Mouse (Mus musculus) limb, embryonic 11.5 days (tissue): ENCODE measurements around the gene Rab1b. TPM values are rescaled to one million over a fixed set of nuclear protein-coding genes. Genes with fewer than 3 reads are reported as not detected.

ENCODE experiments used
- ATAC-seq: fragments of 200-750 bp; cut with Nextera tagmentation; 2 replicates; pipeline ENCODE4 v1.8.0; 2017; ENCODE audit warnings: low read depth; ENCODE audit not compliant: insufficient number of reproducible peaks, low FRiP score, low TSS enrichment
- DNase-seq: peaks from one replicate; pipeline ENCODE4 v3.0.0-alpha.2; 2015; ENCODE audit warnings: low spot score
- H3K27ac ChIP-seq: fragments of 300-500 bp; sonication (generic); replicated peaks from 2 replicates; pipeline ENCODE4 v1.5.1; 2014; ENCODE audit warnings: low read depth, mild to moderate bottlenecking, low read length
- H3K27me3 ChIP-seq: fragments of 300-500 bp; sonication (generic); 2 replicates; pipeline ENCODE4 v1.6.1; 2014; ENCODE audit warnings: mild to moderate bottlenecking, low read length, mixed read lengths; ENCODE audit not compliant: control insufficient read depth, insufficient read depth
- H3K36me3 ChIP-seq: fragments of 300-500 bp; sonication (generic); 2 replicates; pipeline ENCODE4 v1.6.1; 2014; ENCODE audit warnings: mild to moderate bottlenecking, low read length, moderate library complexity, mixed read lengths; ENCODE audit not compliant: control insufficient read depth, insufficient read depth
- H3K4me1 ChIP-seq: fragments of 300-500 bp; sonication (generic); 2 replicates; pipeline ENCODE4 v1.6.1; 2014; ENCODE audit warnings: low read length, mixed read lengths; ENCODE audit not compliant: control insufficient read depth, insufficient read depth
- H3K4me2 ChIP-seq: fragments of 300-500 bp; sonication (generic); 2 replicates; pipeline ENCODE4 v1.6.1; 2014; ENCODE audit warnings: low read depth, mild to moderate bottlenecking, moderate library complexity; ENCODE audit not compliant: severe bottlenecking
- H3K4me3 ChIP-seq: fragments of 300-500 bp; sonication (generic); 2 replicates; pipeline ENCODE4 v1.5.1; 2014; ENCODE audit warnings: low read depth, low read length
- H3K9ac ChIP-seq: fragments of 300-500 bp; sonication (generic); 2 replicates; pipeline ENCODE4 v1.6.1; 2014; ENCODE audit warnings: mild to moderate bottlenecking, low read length
- H3K9me3 ChIP-seq: fragments of 300-500 bp; sonication (generic); 2 replicates; pipeline ENCODE4 v1.6.1; 2016; ENCODE audit warnings: low read length; ENCODE audit not compliant: control insufficient read depth
- WGBS: fragments of 180-500 bp; shearing (Covaris S2); extraction: QIAGEN DNeasy Blood & Tissue Kit; methylation state at CpG from one replicate; pipeline ENCODE4 v1.1.7; 2014; 5-methylcytosine and 5-hydroxymethylcytosine counted together
- polyA plus RNA-seq: library from polyadenylated mRNA; unstranded; fragments of >200 nt; fragmentation: Nextera tagmentation; extraction: Ambion mirVana; gene quantifications from 2 replicates; pipeline ENCODE4 v1.2.1, GENCODE M21; 2014

Gene Rab1b
- polyA plus RNA-seq, 1 experiment from 2014 or later = 244 TPM

DNA sequence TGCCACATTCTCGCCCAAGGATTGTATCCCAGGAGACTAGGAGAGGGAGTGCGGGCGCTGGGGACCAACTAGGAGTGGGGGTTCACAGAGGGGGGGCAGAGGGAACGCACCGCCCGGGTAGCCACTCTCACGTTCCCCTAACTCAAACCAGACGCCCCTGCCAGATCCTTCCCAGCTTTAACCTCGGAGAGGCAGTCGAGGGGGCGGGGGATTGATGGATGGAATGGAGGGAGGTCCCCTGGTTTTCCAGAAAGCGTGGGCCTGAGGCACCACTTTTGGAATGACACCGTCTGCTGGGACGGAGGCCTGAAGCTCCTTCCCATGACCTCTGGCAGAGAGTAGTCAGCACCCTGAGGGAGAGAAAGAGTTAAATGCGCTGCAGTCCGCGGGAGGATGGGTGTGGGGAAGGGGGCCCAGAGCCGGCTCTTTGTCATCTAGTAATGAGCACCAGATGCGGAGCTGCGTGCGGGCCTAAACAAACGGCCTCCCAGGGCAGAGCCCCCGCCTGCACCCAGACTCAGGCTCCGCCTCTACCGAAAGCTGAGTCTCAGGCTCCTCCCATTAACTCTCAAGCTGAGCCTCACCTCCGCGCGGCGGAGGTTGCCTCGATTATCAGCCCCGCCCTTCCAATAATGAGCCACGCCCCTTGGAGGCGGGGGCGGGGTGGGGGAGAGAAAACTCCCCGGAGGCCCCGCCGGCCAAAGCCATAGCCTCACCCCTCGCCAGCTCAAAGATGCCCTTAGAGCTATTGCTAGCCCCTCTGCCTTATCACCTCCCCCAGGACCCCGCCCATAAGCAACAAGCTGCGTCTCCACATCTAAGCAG is 35.1 kb downstream of the Rab1b start:
- DNase-seq = peak; percentile 96
- ATAC-seq = peak; percentile 92
- peak overlapping the region; percentile 99 for H3K4me2 ChIP-seq
- H3K4me1 ChIP-seq = peaks cover 44% of the 10 kb centered on the region
- H3K4me3 ChIP-seq = peak overlapping the region; percentile 37
- peak overlapping the region; percentile 58 for H3K9ac ChIP-seq
- under 1% methylated on average over 40 of the region's 40 CpGs for WGBS
- H3K27me3 ChIP-seq = 0 out of 2 replicates have a peak, but pooled peaks cover 2% of the 10 kb centered on the region
- H3K27ac ChIP-seq = peak overlapping the region; percentile 98
- H3K9me3 ChIP-seq = no peaks in the 10 kb centered on the region
- no peaks in the 10 kb centered on the region; the same call in 1 of the 2 replicates for H3K36me3 ChIP-seq

DNA sequence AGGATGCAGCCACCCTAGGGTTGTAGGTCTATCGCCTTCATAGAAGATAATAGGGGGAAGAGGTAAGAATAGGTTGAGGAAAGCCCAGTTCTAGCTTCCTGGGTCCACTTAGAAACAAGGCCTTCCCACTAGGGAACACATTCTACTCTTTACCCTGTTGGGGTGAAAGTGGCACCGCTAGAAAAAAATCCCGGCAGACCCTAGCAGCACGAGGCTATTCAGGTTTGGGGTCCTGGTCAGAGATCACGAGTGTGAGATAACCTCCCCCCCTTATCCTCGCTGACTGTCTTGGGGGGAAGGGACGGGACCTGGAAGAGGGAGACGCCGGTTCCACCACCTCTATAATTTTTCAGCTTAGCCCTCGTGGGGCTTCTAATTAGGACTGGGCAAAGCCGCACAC is 35.8 kb downstream of the Rab1b start:
- ATAC-seq (no peak), DNase-seq (no peak)
- Histone ChIP-seq H3K27ac (peak overlapping the region; percentile 98), H3K9me3 (no peaks in the 10 kb centered on the region), H3K4me2 (peak overlapping the region; percentile 99), H3K9ac (peak overlapping the region; percentile 58), H3K4me1 (peaks cover 44% of the 10 kb centered on the region), H3K4me3 (peak overlapping the region; percentile 37), H3K36me3 (no peaks in the 10 kb centered on the region; the same call in 1 of the 2 replicates), H3K27me3 (0 out of 2 replicates have a peak, but pooled peaks cover 2% of the 10 kb centered on the region)
- WGBS = 3% methylated on average over 11 of the region's 11 CpGs

DNA sequence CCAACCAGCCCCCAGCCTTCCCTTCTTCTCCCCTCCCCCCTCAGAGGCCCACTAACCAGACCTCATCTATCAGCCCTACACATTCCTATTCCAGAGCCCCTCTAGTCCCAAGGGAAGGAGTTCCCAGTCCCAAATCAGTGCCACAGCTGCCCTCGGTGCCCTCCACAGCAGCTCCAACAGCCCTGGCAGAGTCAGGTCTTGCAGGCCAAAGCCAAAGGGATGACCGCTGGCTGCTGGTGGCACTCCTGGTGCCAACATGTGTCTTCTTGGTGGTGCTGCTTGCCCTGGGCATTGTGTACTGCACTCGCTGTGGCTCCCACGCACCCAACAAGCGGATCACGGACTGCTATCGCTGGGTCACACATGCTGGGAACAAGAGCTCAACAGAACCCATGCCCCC is 36.9 kb downstream of the Rab1b start:
- Histone ChIP-seq H3K4me3 (peak overlapping the region; percentile 0; the same call in 1 of the 2 replicates), H3K27ac (peak overlapping the region; percentile 98), H3K36me3 (no peaks in the 10 kb centered on the region; the same call in 1 of the 2 replicates), H3K27me3 (0 out of 2 replicates have a peak, but pooled peaks cover 2% of the 10 kb centered on the region), H3K9me3 (no peaks in the 10 kb centered on the region), H3K4me2 (peak overlapping the region; percentile 99), H3K9ac (no peak overlapping the region), H3K4me1 (peaks cover 44% of the 10 kb centered on the region)
- 81% methylated on average over 7 of the region's 7 CpGs for WGBS
- ATAC-seq (no peak), DNase-seq (no peak)

DNA sequence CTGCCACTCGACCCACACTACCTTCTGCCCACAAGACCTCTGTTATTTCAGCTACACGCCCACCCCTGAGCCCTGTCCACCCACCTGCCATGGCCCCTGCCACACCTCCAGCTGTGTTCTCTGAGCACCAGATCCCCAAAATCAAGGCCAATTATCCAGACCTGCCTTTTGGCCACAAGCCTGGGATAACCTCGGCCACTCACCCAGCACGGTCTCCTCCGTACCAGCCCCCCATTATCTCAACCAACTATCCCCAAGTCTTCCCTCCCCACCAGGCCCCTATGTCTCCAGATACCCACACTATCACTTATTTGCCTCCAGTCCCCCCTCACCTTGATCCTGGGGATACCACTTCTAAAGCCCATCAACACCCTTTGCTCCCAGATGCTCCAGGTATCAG is 37.4 kb downstream of the Rab1b start:
- no peak for DNase-seq
- 73% methylated on average over 5 of the region's 5 CpGs for WGBS
- no peak overlapping the region; the same call in 1 of the 2 replicates for H3K9ac ChIP-seq
- no peaks in the 10 kb centered on the region; the same call in 1 of the 2 replicates for H3K36me3 ChIP-seq
- no peaks in the 10 kb centered on the region for H3K9me3 ChIP-seq
- H3K4me2 ChIP-seq = peak overlapping the region; percentile 99
- H3K4me3 ChIP-seq = 0 out of 2 replicates have a peak overlapping the region, but pooled peaks have one; percentile 0
- 0 out of 2 replicates have a peak overlapping the region, but pooled peaks have one; percentile 98 for H3K27ac ChIP-seq
- peaks cover 47% of the 10 kb centered on the region for H3K4me1 ChIP-seq
- 0 out of 2 replicates have a peak, but pooled peaks cover 2% of the 10 kb centered on the region for H3K27me3 ChIP-seq
- ATAC-seq = no peak

DNA sequence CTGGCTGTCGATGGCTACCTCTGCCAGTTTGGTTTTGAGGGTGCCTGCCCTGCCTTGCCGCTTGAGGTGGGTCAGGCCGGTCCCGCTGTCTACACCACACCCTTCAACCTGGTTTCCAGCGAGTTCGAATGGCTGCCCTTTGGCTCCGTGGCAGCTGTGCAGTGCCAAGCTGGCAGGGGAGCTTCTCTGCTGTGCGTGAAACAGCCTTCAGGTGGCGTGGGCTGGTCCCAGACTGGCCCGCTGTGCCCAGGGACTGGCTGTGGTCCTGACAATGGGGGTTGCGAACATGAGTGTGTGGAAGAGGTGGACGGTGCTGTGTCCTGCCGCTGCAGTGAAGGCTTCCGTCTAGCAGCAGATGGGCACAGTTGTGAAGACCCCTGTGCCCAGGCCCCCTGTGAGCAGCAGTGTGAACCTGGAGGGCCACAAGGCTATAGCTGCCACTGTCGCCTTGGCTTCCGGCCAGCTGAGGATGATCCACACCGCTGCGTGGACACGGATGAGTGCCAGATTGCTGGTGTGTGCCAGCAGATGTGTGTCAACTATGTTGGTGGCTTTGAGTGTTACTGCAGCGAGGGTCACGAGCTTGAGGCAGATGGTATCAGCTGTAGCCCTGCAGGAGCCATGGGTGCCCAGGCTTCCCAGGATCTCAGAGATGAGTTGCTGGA is 38.2 kb downstream of the Rab1b start:
- Histone ChIP-seq H3K27ac (no peak overlapping the region; the same call in 1 of the 2 replicates), H3K9ac (peak overlapping the region; percentile 77), H3K36me3 (no peaks in the 10 kb centered on the region; the same call in 1 of the 2 replicates), H3K4me2 (peak overlapping the region; percentile 99), H3K4me1 (peaks cover 47% of the 10 kb centered on the region), H3K9me3 (no peaks in the 10 kb centered on the region), H3K27me3 (0 out of 2 replicates have a peak, but pooled peaks cover 2% of the 10 kb centered on the region), H3K4me3 (peak overlapping the region; percentile 57)
- 38% methylated on average over 21 of the region's 21 CpGs for WGBS
- DNase-seq = no peak
- ATAC-seq = no peak

DNA sequence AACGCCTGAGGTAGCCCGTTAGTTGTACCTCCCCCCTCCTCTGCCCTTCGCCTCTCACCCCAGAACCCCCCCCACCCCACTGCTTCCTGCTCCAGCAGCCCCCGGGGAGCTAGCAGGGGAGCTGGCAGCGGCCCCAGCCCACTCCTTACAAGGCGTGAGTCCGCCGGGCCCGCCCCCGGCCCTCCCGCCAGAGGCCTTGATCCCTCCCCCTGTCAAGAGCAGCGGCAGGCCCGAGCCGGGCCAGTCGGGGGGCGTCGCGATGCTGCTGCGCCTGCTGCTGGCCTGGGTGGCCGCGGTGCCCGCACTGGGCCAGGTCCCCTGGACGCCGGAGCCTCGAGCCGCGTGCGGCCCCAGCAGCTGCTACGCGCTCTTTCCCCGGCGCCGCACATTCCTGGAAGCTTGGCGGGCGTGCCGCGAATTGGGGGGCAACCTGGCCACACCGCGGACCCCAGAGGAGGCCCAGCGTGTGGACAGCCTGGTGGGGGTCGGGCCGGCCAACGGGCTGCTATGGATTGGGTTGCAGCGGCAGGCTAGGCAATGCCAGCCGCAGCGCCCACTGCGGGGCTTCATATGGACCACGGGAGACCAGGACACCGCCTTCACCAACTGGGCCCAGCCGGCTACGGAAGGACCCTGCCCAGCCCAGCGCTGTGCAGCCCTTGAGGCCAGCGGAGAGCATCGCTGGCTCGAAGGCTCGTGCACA is 38.9 kb downstream of the Rab1b start, which contains the start of gene Cd248:
Cd248 (plus strand) TSS at position 212 of the 703 bp plus-strand sequence.
- WGBS = 1% methylated on average over 51 of the region's 56 CpGs
- H3K27me3 ChIP-seq = 0 out of 2 replicates have a peak, but pooled peaks cover 2% of the 10 kb centered on the region

DNA sequence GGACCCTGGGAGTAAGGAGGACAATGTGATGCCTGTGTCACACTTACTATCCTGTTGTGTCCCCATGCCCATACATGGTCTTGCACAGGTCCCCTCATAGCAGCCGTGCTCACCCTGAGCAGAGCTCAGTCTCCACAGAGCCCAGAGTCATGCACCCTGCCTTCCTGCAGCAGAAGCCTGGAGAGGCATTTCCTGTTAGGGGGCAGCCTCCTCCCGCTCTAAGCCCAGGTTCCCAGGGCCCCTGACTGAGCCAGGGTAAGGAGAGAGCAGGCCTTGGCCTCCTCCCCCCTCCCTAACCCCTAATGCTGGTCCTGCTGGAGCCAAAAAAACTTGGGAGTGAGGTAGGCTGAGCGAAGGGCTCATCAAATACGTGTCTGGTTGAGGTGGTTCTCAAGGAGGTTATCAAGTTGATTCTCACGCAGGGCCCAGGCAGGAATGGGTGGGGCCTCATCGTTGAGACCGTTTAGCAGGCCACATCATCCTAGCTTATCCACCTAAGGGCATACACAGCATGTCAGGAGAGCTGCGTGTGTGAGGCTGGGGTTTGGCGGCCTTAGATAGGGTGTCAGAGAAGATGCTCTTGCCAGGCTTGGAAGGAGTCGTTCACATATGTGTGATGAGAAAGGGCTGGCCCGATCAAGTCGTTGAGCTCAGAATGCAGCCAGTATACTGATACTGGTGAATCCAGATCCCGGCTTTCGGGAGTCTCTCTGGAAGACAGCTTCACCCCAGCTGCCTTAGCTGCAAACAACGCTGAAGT is 39.7 kb downstream of the Rab1b start:
- H3K9ac ChIP-seq = peak overlapping the region; percentile 77
- no peaks in the 10 kb centered on the region for H3K9me3 ChIP-seq
- ATAC-seq (no peak), DNase-seq (peak; percentile 47)
- H3K27ac ChIP-seq = peak overlapping the region; percentile 87
- 0 out of 2 replicates have a peak, but pooled peaks cover 2% of the 10 kb centered on the region for H3K27me3 ChIP-seq
- H3K36me3 ChIP-seq = no peaks in the 10 kb centered on the region; the same call in 1 of the 2 replicates
- peak overlapping the region; percentile 99 for H3K4me2 ChIP-seq
- WGBS = 6% methylated on average over 15 of the region's 15 CpGs
- H3K4me1 ChIP-seq = peaks cover 53% of the 10 kb centered on the region
- peak overlapping the region; percentile 57 for H3K4me3 ChIP-seq

More for the DNA sequence above, 38.9 kb downstream of the Rab1b start, which contains the start of gene Cd248:
- DNase-seq (peak; percentile 79), ATAC-seq (no peak)
- peak within 1 kb of the TSS; percentile 87 for H3K27ac ChIP-seq
- H3K9ac ChIP-seq = peak within 1 kb of the TSS; percentile 77
- no peaks in the 10 kb centered on the region for H3K9me3 ChIP-seq
- H3K4me3 ChIP-seq = peak within 1 kb of the TSS; percentile 57
- H3K4me2 ChIP-seq = peak within 1 kb of the TSS; percentile 99
- no peaks in the 10 kb centered on the region; the same call in 1 of the 2 replicates for H3K36me3 ChIP-seq
- H3K4me1 ChIP-seq = peaks cover 47% of the 10 kb centered on the region
